Mouse (Mus musculus) heart, postnatal 0 days (tissue): ENCODE measurements around the gene Sat2. TPM values are rescaled to one million over a fixed set of nuclear protein-coding genes. Genes with fewer than 3 reads are reported as not detected.

Source experiments
- ATAC-seq: fragments of 200-750 bp; cut with Nextera tagmentation; 2 replicates; pipeline ENCODE4 v1.8.0; 2017; ENCODE audit warnings: low read depth, moderate number of reproducible peaks, moderate library complexity; ENCODE audit not compliant: insufficient read depth
- DNase-seq: peaks from one replicate; pipeline ENCODE4 v3.0.0-alpha.2; 2016; ENCODE audit warnings: low spot score
- H3K27ac ChIP-seq: fragments of 300-500 bp; sonication (generic); 2 replicates; pipeline ENCODE4 v1.5.1; 2014; ENCODE audit warnings: low read depth, mild to moderate bottlenecking
- H3K27me3 ChIP-seq: fragments of 300-500 bp; sonication (generic); 2 replicates; pipeline ENCODE4 v1.6.1; 2014; ENCODE audit warnings: low read length, mixed read lengths; ENCODE audit not compliant: control insufficient read depth, insufficient read depth
- H3K36me3 ChIP-seq: fragments of 300-500 bp; sonication (generic); replicated peaks from 2 replicates; pipeline ENCODE4 v1.6.1; 2014; ENCODE audit warnings: low read length, mixed read lengths; ENCODE audit not compliant: control insufficient read depth, insufficient read depth
- H3K4me1 ChIP-seq: fragments of 300-500 bp; sonication (generic); 2 replicates; pipeline ENCODE4 v1.6.1; 2014; ENCODE audit warnings: antibody characterized with exemption; ENCODE audit not compliant: control insufficient read depth, insufficient read depth
- H3K4me2 ChIP-seq: fragments of 300-500 bp; sonication (generic); 2 replicates; pipeline ENCODE4 v1.6.1; 2014; ENCODE audit warnings: low read depth, mild to moderate bottlenecking, low read length, moderate library complexity
- H3K4me3 ChIP-seq: fragments of 300-500 bp; sonication (generic); 2 replicates; pipeline ENCODE4 v1.5.1; 2014; ENCODE audit warnings: low read depth, low read length
- H3K9ac ChIP-seq: fragments of 300-500 bp; sonication (generic); replicated peaks from 2 replicates; pipeline ENCODE4 v1.6.1; 2014; ENCODE audit warnings: low read depth, low read length, mixed read lengths
- H3K9me3 ChIP-seq: fragments of 300-500 bp; sonication (generic); replicated peaks from 2 replicates; pipeline ENCODE4 v1.6.1; 2016; ENCODE audit warnings: low read length; ENCODE audit not compliant: control insufficient read depth
- CTCF ChIP-seq: IDR thresholded peaks from 2 replicates; pipeline ENCODE4 v1.5.1; 2016; ENCODE audit warnings: antibody characterized with exemption, control low read depth, low read depth
- EP300 ChIP-seq: IDR thresholded peaks from 2 replicates; pipeline ENCODE4 v1.6.1; 2016; ENCODE audit warnings: antibody characterized with exemption, low read depth
- WGBS: fragments of 180-500 bp; shearing (Covaris S2); extraction: QIAGEN DNeasy Blood & Tissue Kit; methylation state at CpG from one replicate; pipeline ENCODE4 v1.1.7; 2014; 5-methylcytosine and 5-hydroxymethylcytosine counted together
- polyA plus RNA-seq: library from polyadenylated mRNA; unstranded; fragments of >200 nt; fragmentation: Nextera tagmentation; extraction: Ambion mirVana; gene quantifications from 2 replicates; pipeline ENCODE4 v1.2.1, GENCODE M21; 2015
- total RNA-seq: library from RNA; depleted of rRNA; stranded (reverse); fragments of >200 nt; gene quantifications from 2 replicates; pipeline ENCODE4 v1.2.3, GENCODE M21; 2014; ENCODE audit warnings: low replicate concordance

The Sat2 gene
- total and polyA plus RNA-seq, 2 experiments from 2014 or later: 7.3 to 18.8 TPM

GRCm38 (mm10) chr11:69645860-69646259 is 24.0 kb downstream of the Sat2 start:
- ATAC-seq: no peak

GRCm38 (mm10) chr11:69653399-69653798 is 31.6 kb downstream of the Sat2 start:
- Histone ChIP-seq H3K27me3 (no peaks in the 10 kb centered on the region), H3K9ac (no peak overlapping the region), H3K9me3 (no peaks in the 10 kb centered on the region), H3K4me2 (no peak overlapping the region), H3K27ac (no peak overlapping the region), H3K4me1 (no peaks in the 10 kb centered on the region), H3K4me3 (no peak overlapping the region), H3K36me3 (peaks cover 75% of the 10 kb centered on the region)
- ATAC-seq (no peak), DNase-seq (no peak)
- TF ChIP-seq CTCF (no peak), EP300 (no peak)
- WGBS: 53% methylated on average over 5 of the region's 5 CpGs

More at GRCm38 (mm10) chr11:69645860-69646259, 24.0 kb downstream of the Sat2 start:
- Histone ChIP-seq H3K4me2 (no peak overlapping the region), H3K9me3 (no peaks in the 10 kb centered on the region), H3K4me3 (no peak overlapping the region), H3K27ac (no peak overlapping the region), H3K27me3 (no peaks in the 10 kb centered on the region), H3K9ac (no peak overlapping the region), H3K4me1 (no peaks in the 10 kb centered on the region), H3K36me3 (peaks cover 88% of the 10 kb centered on the region)
- TF ChIP-seq CTCF (no peak), EP300 (no peak)
- 71% methylated on average over 5 of the region's 5 CpGs for WGBS
- DNase-seq: no peak

- H3K4me2 ChIP-seq: no peak overlapping the region
- H3K36me3 ChIP-seq: peaks cover 73% of the 10 kb centered on the region
- H3K9ac ChIP-seq: no peak overlapping the region
These were observed 32.9 kb downstream of the Sat2 start for GRCm38 (mm10) chr11:69654760-69655159.

GRCm38 (mm10) chr11:69655264-69656064 is 33.6 kb downstream of the Sat2 start, which contains the start of gene Sox15:
TSS of gene Sox15 (plus strand) at chr11:69655314.
- H3K9ac ChIP-seq: no peak within 1 kb of the TSS
- no peaks in the 10 kb centered on the region for H3K9me3 ChIP-seq
- no peak within 1 kb of the TSS for H3K4me3 ChIP-seq
- DNase-seq: peak; percentile 71
- 0 out of 2 replicates have a peak within 1 kb of the TSS, but pooled peaks have one; percentile 2 for H3K27ac ChIP-seq
- no peaks in the 10 kb centered on the region for H3K27me3 ChIP-seq
- H3K4me2 ChIP-seq: no peak within 1 kb of the TSS; the same call in 1 of the 2 replicates
- H3K4me1 ChIP-seq: no peaks in the 10 kb centered on the region
- peak; percentile 76 for ATAC-seq
- peak; percentile 73 for TF ChIP-seq CTCF
- TF ChIP-seq EP300: no peak
- WGBS: 25% methylated on average over 34 of the region's 34 CpGs
- peaks cover 66% of the 10 kb centered on the region for H3K36me3 ChIP-seq

More at GRCm38 (mm10) chr11:69654760-69655159, 32.9 kb downstream of the Sat2 start:
- H3K4me3 ChIP-seq: no peak overlapping the region
- no peaks in the 10 kb centered on the region for H3K4me1 ChIP-seq
- no peaks in the 10 kb centered on the region for H3K9me3 ChIP-seq
- H3K27ac ChIP-seq: 0 out of 2 replicates have a peak overlapping the region, but pooled peaks have one; percentile 2
- ATAC-seq (no peak), DNase-seq (no peak)
- no peak for TF ChIP-seq CTCF
- TF ChIP-seq EP300: no peak
- WGBS: 46% methylated on average over 9 of the region's 9 CpGs
- H3K27me3 ChIP-seq: no peaks in the 10 kb centered on the region

GRCm38 (mm10) chr11:69656065-69656455 is 34.2 kb downstream of the Sat2 start:
- TF ChIP-seq EP300 (no peak), CTCF (no peak)

More at GRCm38 (mm10) chr11:69656065-69656455, 34.2 kb downstream of the Sat2 start:
- H3K27ac ChIP-seq: no peak overlapping the region
- DNase-seq: no peak
- no peak overlapping the region for H3K4me3 ChIP-seq
- 66% methylated on average over 5 of the region's 5 CpGs for WGBS
- H3K9ac ChIP-seq: no peak overlapping the region
- H3K27me3 ChIP-seq: no peaks in the 10 kb centered on the region
- no peaks in the 10 kb centered on the region for H3K9me3 ChIP-seq
- ATAC-seq: 0 out of 2 replicates have a peak, but pooled peaks have one; percentile 4
- peaks cover 60% of the 10 kb centered on the region for H3K36me3 ChIP-seq
- no peaks in the 10 kb centered on the region for H3K4me1 ChIP-seq
- no peak overlapping the region for H3K4me2 ChIP-seq
